Mouse (Mus musculus): ENCODE data around the gene Use1.

DNA sequence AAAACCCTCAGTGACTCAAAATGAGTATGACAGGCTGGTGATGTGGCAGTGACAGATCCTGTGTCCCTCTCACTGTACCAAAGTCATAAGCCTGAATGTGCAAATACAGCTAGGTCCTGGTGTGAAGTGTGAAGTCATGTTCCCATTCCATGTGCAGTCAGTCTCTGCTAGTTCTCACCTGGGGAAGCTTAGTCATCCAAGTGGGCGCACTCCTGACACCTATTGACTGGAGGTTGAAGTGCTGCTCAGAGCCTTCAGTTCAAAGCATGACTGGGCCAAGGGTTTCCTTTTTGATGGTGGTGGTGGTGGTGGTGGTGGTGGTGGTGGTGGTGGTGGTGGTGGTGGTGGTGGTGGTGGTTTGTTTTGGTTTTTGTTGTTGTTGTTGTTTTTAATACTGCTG is 41.8 kb upstream of the Use1 start:
- TF ChIP-seq POLR2A (IDR thresholded peaks at IDR 0.05; ENCODE audit: insufficient read length, low read depth) (no peak), TCF12 (IDR thresholded peaks at IDR 0.05; ENCODE audit: insufficient read depth, poor library complexity, severe bottlenecking) (no peak), USF1 (IDR thresholded peaks at IDR 0.05; ENCODE audit: low read depth) (no peak), POLR2AphosphoS2 (IDR thresholded peaks at IDR 0.05; ENCODE audit: insufficient read length, low read depth) (no peak), CEBPB (IDR thresholded peaks at IDR 0.05; ENCODE audit: insufficient read depth, poor library complexity, severe bottlenecking) (no peak), MAX (IDR thresholded peaks at IDR 0.05; ENCODE audit: low read depth) (no peak)

All from myocyte (in vitro differentiated cells).